Mouse (Mus musculus) heart, postnatal 10 days (tissue): Measurements from ENCODE around the gene Cdt1. TPM values are rescaled to one million over a fixed set of nuclear protein-coding genes. Genes with fewer than 3 reads are reported as not detected.
A peak's percentile ranks its signal among the peaks of the same experiment; 100 is the strongest.

Experiments
- DNase-seq, 2 experiments: peaks; one replicate each; pipeline ENCODE4 v3.0.0; 2021
- intact Hi-C: fragments of 180-260 bp; cut with DNase I; formaldehyde crosslinking; loops from one replicate; pipeline ENCODE4 v1.15.1; 2025
- total RNA-seq, 2 experiments: library from RNA; stranded (reverse); gene quantifications; 2 replicates each; pipeline ENCODE4 v1.2.3; 2021

The Cdt1 gene
- total RNA-seq, 2 experiments from 2014 or later: 9.7 to 14.0 TPM

DNA sequence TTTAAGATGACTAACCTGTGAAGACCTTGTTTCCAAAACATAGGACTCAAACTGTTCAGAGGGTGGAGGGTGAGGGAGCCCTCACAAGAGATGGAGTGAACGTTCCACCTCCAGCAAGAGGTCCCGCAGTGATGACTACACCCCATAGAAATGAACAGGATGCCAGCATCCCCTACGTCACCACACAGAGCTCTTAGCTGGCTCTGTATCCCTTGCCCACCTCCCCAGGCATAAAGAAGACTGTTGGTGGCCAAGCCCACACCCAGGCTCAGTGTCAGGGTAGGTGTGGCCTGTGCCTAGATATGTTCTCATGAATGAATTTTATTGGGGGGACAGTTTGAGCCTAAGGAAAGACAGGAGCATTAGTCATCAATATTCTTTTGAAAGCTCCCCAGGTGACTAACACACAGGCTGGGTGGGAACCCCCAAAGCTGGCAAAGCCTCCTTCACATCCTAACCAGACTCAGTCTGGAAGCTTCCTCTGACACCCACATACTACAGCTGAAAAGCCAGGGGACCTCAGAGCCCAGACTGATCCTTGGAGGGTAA lies 18.9 kb upstream of the Cdt1 start:
- no peak for DNase-seq
- intact Hi-C loops: no loop called here

DNA sequence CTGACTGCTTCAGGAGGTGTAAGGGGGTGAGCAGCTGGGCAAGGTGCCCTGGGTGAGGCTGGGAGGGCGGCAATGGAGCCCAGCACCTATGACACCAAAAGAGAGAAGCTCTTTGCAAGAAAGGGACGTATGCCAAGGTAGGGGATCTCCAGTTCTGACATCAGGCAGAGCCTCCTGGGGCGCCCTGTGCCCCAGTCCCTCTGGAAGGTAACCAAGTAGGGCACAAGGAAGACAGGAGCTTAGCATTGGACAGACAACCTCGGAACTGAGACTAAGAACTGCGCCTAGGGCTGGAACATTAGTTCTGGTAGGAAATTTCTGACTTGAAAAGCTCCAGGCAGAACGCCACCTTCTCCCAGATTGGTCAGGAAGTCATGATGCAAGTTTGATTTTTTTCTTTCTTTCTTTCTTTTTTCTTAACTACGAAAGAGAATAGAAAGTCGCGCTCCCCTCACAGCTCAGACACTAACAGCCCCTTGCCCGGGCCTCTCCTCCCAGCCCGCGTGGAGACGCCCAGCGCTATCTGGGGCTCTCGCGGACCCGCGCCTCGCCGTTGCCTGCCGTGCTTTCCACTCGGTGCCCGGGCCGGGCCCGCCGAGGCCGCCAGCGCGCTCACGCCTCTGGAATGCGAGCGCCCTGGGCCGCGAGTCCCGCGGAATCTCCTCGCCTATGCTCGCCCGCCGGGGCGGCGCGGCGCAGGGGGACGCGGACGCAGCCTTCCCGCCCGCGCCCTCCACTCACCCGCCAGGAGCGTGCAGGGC lies 17.4 kb upstream of the Cdt1 start:
- intact Hi-C loops: no loop called here
- DNase-seq: peak; percentile 69 to 74

DNA sequence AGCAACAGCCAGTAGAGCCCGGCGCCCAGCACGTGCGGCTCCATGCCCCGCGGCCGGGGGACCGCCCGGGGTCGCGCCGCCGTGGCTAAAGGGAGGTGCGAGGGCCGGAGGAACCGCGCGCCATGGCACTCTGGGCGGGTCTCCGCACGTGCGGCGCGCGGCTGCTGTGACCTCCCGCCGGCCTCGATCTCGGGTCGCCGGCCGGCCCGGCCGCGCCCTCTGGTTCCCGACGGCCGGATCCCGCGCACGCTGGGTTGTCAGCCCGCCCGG lies 16.9 kb upstream of the Cdt1 start:
- intact Hi-C loops: loop anchor here (1.0 kb wide), 1 partner anchor 50 kb away; no protein-coding TSS in a partner anchor
- no peak for DNase-seq

DNA sequence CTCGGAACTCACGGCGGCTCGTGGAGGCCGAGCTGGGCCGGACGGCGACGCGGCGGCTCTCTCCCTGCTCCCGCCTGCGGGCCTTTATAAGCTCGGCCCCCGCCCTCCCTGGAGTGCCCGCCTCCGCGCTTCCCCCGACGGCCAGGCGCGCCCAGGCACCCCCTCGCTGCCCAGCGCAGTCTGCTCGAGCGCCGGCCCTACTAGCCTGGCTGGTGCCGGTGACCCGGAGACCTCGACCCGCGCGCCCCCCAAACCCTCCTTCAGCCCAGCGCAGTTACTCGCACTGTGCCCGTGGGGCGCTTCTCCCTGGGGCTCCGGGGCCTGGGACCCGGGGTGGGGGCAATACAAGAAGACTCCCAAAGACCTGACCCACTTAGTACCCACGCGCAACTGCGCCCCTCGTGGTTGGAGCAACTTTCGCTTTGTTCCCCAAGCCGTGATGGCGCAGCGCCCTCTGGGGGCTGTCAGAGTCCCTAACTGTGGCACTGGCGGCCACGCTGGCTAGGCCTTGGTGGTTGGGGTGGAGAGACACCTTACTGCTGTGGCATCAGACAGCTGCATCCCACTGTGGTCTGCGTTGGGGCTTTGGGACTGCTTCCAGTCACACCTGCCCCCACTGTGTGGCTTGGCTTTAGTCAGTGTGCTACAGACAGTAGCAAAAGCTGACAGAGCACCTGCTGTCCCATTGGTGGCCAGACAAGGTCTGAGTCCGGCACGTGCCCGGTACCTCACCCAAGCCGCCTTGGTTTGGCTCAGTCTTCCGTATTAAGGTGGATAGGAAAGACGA lies 16.4 kb upstream of the Cdt1 start, which contains the start of gene Piezo1:
Gene Piezo1, minus strand, starts transcription at position 65 of the 787 bp plus-strand sequence.
- intact Hi-C loops: loop anchor here (1.0 kb wide), 1 partner anchor 50 kb away; no protein-coding TSS in a partner anchor
- DNase-seq: peak; percentile 94 to 97

DNA sequence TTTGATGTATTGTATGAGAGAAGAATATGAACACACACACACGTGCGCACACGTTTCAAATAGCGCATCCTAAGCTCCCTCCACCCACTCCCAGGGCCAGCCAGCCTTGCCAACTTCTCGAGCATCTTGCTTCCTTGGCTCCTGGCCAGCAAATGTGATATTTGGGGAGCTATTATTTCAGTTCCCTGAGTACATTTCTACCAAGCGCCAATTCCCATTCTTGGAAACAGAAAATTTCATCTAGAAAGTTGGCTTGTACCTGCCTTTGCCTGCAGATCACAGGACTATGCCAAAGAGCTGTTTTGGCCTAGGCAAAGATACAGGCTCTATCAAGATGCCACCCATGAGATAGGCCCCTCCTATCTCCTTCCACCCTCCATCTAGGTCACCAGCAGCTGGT lies 13.0 kb upstream of the Cdt1 start:
- intact Hi-C loops: no loop called here
- DNase-seq: no peak

DNA sequence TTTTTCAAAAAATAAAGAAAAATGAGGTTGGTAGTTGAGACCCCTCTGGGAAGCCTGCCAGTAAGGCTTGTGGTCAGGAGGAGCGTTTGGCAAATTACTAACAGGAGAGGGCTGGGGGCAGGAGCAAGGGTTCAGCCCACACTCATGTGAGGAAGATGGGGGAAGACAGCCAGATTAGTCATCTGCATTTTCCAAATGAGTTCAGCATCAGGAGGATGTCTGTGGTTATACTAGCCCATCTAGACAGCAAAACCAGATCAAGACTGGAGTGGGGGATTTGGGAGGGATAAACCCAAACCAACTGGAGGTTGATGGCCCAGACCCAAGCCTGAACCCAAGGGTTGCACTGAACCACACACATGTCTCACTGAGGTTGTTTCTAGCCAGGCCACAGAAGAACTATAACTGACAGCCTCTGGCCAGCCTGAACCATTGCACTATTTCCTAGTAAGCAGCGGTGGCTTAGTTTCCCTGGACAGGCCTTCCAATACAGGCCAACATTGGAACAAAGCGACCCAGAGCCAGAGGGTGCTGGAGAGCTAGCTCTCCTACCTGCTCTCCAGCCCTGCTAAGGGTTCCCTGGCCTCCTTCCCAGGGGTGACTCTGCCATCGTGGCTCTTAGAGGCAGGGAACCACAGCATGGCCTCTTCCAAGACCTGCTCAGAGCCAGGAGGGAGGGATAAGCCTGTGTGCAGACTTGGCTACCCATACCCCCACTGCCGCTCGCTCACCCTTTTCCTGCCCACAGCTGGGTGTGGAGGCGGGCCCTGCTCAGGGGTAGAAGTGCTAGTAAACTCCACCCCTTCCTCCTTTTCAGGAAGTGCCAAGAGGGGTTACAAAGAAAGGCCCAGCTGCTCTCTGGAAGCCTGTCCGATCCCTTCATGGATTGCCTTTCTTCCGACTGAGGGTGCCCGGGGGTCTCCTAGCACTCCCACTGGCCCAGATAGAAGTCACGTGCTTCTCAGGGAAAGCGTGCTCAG lies 11.5 kb upstream of the Cdt1 start:
- DNase-seq: peak; percentile 65 to 70
- intact Hi-C loops: no loop called here

DNA sequence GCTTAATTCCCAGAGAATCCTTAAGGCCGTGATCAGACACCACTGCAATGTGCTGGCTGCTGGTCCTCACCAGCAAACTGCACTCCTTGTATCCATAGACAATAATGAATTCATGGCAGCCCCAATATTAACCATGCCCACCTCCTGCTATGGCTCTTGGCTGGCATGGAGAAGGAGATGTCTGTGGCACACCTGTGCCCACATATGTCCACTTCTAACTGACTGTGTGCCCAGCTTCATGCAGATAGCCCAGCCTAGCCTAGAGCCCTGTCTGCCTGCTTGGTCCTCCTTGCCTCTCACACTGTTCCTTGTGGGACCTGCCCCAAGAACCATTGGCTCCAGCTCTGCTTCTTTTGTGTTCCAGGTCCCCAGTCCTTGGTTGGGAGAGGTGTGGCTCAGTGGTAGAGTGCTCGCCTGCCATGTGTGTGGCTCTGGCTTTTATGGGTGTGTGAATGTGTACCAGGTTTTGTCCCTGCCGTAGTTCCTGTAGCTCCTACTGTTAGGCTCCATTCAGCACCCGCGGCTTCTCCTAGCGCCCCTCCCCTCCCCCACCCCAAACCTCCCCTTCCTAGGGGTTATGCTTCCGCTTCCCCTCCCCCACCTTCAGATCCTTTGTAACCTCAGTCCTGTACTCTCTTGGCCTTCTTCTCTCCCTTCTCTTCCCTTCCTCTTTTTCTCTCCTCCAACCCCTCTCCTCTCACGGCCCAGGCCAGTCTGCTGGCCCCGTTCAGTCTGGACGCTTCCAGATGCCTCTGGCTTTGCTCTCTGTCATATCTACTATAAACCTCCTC lies 10.4 kb upstream of the Cdt1 start:
- intact Hi-C loops: no loop called here
- DNase-seq: no peak

DNA sequence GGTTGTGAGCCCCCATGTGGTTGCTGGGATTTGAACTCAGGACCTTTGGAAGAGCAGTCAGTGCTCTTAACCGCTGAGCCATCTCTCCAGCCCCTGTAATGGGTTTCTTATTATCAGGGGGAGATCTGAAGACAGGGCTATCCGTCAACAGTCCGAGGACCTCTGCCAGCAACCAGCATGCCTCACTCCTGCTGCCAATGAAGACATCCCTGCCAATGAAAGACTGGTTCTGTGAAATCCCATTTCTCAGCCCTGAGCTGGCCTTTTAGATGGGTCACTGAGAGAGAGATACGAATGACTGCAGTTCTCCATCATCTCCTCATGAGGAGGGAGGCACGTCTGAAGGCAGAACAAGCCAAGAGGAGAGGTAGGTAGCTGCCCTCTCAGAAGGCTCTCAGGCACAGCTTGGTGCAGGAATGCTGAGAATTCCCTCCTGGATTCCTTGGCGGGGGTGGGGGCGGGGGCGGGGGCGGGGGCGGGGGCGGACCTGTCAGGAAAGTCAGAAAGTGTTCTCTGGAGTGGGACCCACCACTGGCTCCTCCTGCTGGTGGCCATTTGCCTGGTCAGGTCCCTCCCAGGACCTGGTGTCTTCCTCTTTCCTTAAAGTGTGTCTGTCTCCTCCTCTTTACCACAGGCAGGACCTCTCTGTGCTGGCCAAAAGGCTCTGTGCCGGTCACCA lies 9.0 kb upstream of the Cdt1 start:
- intact Hi-C loops: no loop called here
- DNase-seq: peak in 1 of 2 experiments; percentile 25

DNA sequence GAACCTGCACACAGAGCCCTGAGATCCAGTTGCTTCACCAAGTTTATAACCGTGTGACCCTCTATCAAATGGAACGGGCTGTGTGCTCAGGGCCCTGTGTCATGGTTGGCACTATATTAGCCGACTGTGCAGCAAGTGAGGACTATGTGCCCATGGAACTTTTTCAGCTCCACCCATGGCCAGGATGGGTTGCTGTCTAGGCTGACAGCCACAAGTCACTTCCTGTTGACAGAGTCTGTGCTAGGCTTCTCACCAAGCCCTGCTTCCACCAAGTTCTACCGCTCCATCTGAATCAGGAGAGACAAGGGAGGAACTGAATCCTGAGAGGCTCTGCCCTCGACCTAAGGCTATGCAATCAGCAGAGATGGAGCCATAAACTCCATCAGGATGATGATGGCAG lies 6.6 kb upstream of the Cdt1 start:
- intact Hi-C loops: no loop called here
- DNase-seq: no peak

DNA sequence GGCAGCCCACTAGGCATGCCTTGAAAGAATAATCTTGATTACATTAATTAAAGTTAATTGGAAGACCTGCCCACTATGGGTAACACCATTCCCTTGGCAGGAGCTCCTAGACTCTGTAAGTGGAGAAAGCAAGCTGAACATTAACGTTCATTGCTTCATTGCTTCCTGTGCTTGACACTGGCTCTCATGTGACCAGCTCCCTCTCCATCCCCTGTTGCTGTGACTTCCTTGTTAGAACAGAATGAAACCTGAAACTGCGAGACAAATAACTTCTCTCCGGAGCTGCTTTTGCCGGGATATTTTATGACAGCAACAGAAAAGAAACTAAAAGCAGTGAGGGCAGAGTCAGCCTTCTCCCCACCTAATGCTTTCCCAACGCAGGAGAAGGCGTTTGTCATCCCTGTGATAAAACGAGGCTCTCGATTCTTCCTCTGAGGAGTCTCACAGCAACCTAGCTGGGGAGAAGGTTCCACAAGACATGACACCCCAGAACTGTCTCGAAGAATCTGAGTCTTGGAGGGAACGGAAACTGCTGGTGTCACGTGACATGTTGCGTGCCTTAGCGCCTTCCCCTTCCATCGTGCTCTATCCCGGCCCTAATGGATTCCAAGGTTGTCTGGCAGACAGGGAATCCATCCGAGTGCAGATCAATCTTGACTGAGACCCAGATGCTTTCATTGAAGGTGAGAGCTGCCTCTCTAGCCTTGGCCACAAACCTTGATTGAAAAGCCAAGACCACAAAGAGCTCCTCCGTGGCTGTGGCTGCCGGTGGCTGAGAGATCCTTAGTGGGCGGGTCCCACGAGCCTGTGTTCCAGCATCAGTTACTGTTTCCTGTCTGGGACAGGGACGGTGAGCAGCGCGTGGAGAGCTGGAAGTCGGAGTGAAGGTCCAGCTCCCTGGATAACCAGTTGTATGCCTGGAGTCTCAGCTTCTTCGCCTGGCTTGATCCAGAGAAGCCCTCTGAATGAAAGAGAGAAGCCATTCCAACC lies 3.2 kb upstream of the Cdt1 start:
- intact Hi-C loops: no loop called here
- DNase-seq: no peak

DNA sequence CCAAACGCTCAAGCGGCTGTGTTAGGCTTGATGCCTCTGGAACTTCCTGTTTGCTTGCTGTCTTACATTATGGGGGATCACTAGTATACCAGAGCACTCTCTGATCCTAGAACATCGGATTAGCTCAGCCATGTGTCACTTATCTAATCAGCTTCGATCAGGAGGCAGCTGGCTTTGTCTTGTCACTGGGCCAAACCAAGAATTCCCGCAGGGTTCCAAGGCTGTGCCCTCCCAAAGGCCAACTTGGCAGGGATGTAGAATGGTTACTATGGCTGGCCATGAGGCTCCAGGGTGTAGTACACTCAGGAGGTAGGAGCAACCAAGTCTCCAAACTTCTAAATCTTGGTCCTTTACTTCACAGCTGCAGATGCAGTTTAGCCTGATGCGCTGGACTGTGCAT lies 1.0 kb upstream of the Cdt1 start:
- intact Hi-C loops: loop anchor here (2.0 kb wide), 1 partner anchor 44 kb away; the partner anchor contains the start of genes Galns and Trappc2l
- no peak for DNase-seq

DNA sequence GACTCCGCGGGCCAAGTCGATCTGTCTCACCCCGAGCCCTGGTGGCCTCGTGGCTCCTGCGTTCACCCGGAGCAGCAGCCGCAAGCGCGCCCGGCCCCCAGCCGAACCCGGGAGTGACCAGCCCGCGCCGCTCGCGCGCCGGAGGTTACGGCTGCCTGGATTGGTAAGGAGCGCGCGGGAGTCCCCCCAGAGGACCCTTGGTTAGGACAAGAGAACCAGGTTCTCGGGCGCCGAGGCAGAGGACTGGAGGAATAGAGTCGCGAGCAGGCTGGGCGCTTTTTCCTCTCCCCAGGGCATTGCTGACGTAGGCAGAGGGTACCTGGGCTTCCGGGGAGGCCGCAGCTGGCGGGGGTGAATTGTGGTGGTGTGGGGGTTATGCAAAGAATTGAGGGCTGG lies 292 bp downstream of the Cdt1 start:
- intact Hi-C loops: no loop called here
- DNase-seq: no peak

DNA sequence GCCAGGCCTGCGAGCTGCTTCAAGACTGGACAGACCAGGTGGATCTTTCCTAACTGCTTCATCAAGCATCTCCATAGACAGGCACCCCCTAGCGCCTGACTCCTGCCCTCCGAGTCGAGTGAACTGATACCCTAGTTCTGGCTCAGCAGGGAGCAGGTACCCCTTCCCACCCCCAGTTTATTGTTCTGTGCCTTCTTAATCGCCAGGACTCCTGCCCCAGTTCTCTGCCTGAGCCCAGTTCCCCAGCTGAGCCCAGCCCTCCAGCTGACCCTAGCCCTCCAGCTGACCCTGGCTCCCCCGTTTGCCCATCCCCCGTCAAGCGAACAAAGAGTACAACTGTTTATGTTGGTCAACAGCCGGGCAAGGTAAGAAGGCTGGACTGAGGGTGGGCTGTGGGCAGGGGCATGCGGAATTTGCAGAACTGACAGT lies 1.1 kb downstream of the Cdt1 start:
- DNase-seq: no peak
- intact Hi-C loops: no loop called here

DNA sequence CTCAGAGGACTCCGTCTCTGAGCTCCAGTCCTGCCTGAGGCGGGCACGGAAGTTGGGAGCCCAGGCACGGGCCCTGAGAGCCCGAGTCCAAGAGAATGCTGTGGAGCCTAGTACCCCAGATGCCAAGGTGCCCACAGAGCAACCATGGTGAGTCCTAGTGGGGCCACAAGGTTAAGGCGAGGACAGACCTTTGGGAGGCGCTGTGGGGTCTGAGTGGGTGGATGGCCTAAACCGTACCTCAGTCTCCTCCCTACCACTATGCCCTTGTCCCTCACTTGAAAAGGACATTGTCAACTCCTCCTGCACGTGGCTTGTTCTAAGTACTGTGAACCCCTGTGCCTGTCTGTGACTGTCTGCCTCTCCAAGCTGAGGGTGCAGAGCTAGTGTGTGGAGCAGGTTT lies 1.5 kb downstream of the Cdt1 start:
- intact Hi-C loops: no loop called here
- DNase-seq: no peak

DNA sequence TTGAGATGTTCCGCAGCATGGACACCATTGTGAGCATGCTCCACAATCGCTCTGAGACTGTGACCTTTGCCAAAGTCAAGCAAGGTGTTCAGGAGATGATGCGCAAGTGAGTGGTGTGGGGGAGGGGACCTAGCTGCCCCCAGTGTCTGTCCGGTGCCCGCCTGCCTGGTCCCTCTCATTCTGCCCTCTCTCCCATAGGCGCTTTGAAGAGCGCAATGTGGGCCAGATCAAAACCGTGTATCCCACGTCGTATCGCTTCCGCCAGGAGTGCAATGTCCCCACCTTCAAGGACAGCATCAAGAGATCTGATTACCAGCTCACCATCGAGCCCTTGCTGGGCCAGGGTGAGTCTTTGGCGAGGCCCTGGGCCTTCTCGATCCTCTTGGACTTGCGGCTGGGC lies 2.2 kb downstream of the Cdt1 start:
- intact Hi-C loops: no loop called here
- DNase-seq: no peak

DNA sequence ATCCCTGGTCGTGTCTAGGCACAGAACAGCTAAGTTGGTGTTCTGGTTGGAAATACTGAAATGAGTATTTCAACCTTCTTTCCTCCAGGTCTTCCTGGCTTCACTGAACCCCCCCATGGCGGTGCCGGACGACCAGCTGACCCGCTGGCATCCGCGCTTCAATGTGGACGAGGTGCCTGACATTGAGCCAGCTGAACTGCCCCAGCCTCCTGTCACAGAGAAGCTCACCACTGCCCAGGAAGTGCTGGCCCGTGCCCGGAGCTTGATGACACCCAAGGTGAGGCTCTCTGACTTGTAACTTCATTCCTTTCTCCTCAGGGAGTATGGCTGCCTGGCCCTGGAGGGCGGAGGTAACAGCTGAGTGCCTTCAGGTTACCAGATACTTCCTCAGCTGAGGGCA lies 3.3 kb downstream of the Cdt1 start:
- DNase-seq: no peak
- intact Hi-C loops: no loop called here

DNA sequence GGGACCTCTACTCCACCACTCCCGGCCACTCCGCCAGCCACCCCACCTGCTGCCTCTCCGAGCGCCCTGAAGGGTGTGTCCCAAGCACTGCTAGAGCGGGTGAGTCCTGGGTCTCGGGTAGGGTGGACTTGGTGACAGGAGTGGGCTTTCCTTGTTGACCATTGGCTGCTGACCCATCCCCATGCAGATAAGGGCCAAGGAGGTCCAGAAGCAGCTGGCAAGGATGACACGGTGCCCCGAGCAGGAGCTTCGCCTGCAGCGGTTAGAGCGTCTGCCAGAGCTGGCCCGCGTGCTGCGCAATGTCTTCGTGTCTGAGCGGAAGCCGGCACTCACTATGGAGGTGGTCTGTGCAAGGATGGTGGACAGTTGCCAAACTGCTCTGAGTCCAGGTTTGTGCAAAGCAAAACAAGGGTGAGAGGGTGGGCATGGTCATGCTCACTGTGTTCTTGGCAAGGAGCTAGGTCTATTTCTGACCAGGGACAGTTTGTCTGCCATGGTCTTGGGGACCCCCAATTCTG lies 4.0 kb downstream of the Cdt1 start:
- intact Hi-C loops: no loop called here
- DNase-seq: no peak

DNA sequence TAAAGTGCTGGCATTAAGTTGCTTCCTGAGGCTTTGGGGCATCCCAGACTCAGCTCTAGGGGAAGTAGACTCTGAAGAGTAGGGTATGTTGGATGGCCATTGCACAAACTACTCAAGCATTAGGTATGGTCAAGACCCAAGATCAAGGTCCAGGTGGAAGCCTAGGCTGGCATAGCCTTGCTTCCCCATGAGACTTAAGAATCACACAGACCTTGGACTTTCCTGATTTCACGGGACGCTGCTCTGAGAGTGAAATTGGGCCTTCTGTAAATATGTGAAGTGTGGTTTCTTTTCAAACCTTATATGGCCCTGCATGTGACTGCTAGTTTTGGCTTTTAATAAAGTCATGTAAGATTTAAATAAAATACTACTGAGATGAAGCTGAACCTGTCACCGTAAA lies 4.9 kb downstream of the Cdt1 start:
- DNase-seq: no peak
- intact Hi-C loops: no loop called here
